Mouse (Mus musculus) lung, embryonic 16.5 days (tissue): Measurements from ENCODE around the gene Megf8. TPM values are rescaled to one million over a fixed set of nuclear protein-coding genes. Genes with fewer than 3 reads are reported as not detected.
A peak's percentile ranks its signal among the peaks of the same experiment; 100 is the strongest.

Source experiments
- ATAC-seq: fragments of 200-750 bp; cut with Nextera tagmentation; 2 replicates; pipeline ENCODE4 v1.8.0; 2017; ENCODE audit warnings: low read depth, mild to moderate bottlenecking, moderate library complexity
- H3K27ac ChIP-seq: fragments of 300-500 bp; sonication (generic); 2 replicates; pipeline ENCODE4 v1.5.1; 2014; ENCODE audit warnings: mild to moderate bottlenecking, control low read depth, low read length
- H3K27me3 ChIP-seq: fragments of 300-500 bp; sonication (generic); 2 replicates; pipeline ENCODE4 v1.6.1; 2014; ENCODE audit warnings: low read depth, low read length, mixed read lengths; ENCODE audit not compliant: control insufficient read depth, insufficient read depth
- H3K36me3 ChIP-seq: fragments of 300-500 bp; sonication (generic); 2 replicates; pipeline ENCODE4 v1.6.1; 2014; ENCODE audit warnings: low read length; ENCODE audit not compliant: control insufficient read depth, insufficient read depth
- H3K4me1 ChIP-seq: fragments of 300-500 bp; sonication (generic); replicated peaks from 2 replicates; pipeline ENCODE4 v1.6.1; 2014; ENCODE audit warnings: low read length, mixed read lengths; ENCODE audit not compliant: control insufficient read depth, insufficient read depth
- H3K4me2 ChIP-seq: fragments of 300-500 bp; sonication (generic); 2 replicates; pipeline ENCODE4 v1.6.1; 2014; ENCODE audit warnings: low read depth, low read length, control low read depth
- H3K4me3 ChIP-seq: fragments of 300-500 bp; sonication (generic); 2 replicates; pipeline ENCODE4 v1.5.1; 2014; ENCODE audit warnings: mild to moderate bottlenecking, low read length, control low read depth
- H3K9ac ChIP-seq: fragments of 300-500 bp; sonication (generic); 2 replicates; pipeline ENCODE4 v1.6.1; 2014; ENCODE audit warnings: low read length, control low read depth
- H3K9me3 ChIP-seq: fragments of 300-500 bp; sonication (generic); 2 replicates; pipeline ENCODE4 v1.6.1; 2016; ENCODE audit warnings: low read length; ENCODE audit not compliant: control insufficient read depth
- WGBS: fragments of 180-500 bp; shearing (Covaris S2); extraction: QIAGEN DNeasy Blood & Tissue Kit; methylation state at CpG from one replicate; pipeline ENCODE4 v1.1.7; 2014; 5-methylcytosine and 5-hydroxymethylcytosine counted together
- polyA plus RNA-seq: library from polyadenylated mRNA; unstranded; fragments of >200 nt; fragmentation: Nextera tagmentation; extraction: Ambion mirVana; gene quantifications from 2 replicates; pipeline ENCODE4 v1.2.1, GENCODE M21; 2015

Gene Megf8
- 11.8 and 12.1 TPM in 2 replicates for polyA plus RNA-seq

- peaks cover 25% of the 10 kb centered on the region for H3K4me1 ChIP-seq
- under 1% methylated on average over 52 of the region's 52 CpGs for WGBS
- no peaks in the 10 kb centered on the region for H3K36me3 ChIP-seq
- H3K27me3 ChIP-seq, result peaks cover 38% of the 10 kb centered on the region
- no peaks in the 10 kb centered on the region for H3K9me3 ChIP-seq
- peak within 1 kb of the TSS; percentile 74 for H3K9ac ChIP-seq
- ATAC-seq, result peak; percentile 99
- peak within 1 kb of the TSS; percentile 55 for H3K4me3 ChIP-seq
- peak within 1 kb of the TSS; percentile 78 for H3K4me2 ChIP-seq
- H3K27ac ChIP-seq, result peak within 1 kb of the TSS; percentile 84
Measured at GRCm38 (mm10) chr7:25316532-25317445, at the start of gene Megf8. Gene Megf8, plus strand, starts transcription at chr7:25317164.

GRCm38 (mm10) chr7:25267301-25267750, 49.6 kb upstream of the Megf8 start, which contains the start of gene Cic:
Gene Cic, plus strand, starts transcription at chr7:25267704.
- peaks cover 7% of the 10 kb centered on the region for H3K36me3 ChIP-seq
- no peaks in the 10 kb centered on the region for H3K27me3 ChIP-seq
- peak within 1 kb of the TSS; percentile 95 for H3K27ac ChIP-seq
- H3K9ac ChIP-seq, result peak within 1 kb of the TSS; percentile 84
- peaks cover 17% of the 10 kb centered on the region for H3K4me1 ChIP-seq
- no peaks in the 10 kb centered on the region for H3K9me3 ChIP-seq
- peak within 1 kb of the TSS; percentile 82 for H3K4me2 ChIP-seq
- peak; percentile 90 for ATAC-seq
- H3K4me3 ChIP-seq, result peak within 1 kb of the TSS; percentile 80
- 0% methylated on average over 29 of the region's 29 CpGs for WGBS

GRCm38 (mm10) chr7:25267751-25268463, 49.1 kb upstream of the Megf8 start:
- Histone ChIP-seq H3K4me3 (peak overlapping the region; percentile 80), H3K9ac (peak overlapping the region; percentile 84), H3K36me3 (peaks cover 7% of the 10 kb centered on the region), H3K27me3 (no peaks in the 10 kb centered on the region), H3K4me2 (peak overlapping the region; percentile 82), H3K9me3 (no peaks in the 10 kb centered on the region), H3K27ac (peak overlapping the region; percentile 95), H3K4me1 (peaks cover 17% of the 10 kb centered on the region)
- ATAC-seq, result peak; percentile 94
- under 1% methylated on average over 33 of the region's 33 CpGs for WGBS

DNA sequence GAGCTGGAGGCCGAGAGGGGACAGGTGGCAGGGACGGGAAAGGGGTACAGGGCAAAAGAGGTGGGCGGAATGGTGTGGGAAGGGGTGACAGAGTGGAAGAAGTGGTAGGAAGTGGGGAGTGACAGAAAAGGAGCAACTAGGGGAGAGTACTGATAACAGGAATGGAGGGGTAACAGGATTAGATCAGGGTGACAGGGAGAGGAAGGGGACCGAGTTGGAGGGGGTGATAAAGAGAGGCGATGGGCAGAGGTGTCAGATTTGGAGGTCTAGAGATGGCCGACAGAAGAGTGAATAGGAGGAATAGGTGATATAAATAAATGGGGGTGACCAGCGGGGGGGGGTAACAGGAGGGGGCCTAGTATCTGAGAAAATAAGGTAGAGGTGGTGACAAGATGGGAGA, 48.4 kb upstream of the Megf8 start:
- 2% methylated on average over 7 of the region's 7 CpGs for WGBS
- peak overlapping the region; percentile 19 for H3K27ac ChIP-seq
- ATAC-seq, result no peak
- peak overlapping the region; percentile 59 for H3K4me3 ChIP-seq
- no peaks in the 10 kb centered on the region for H3K27me3 ChIP-seq
- peak overlapping the region; percentile 71 for H3K9ac ChIP-seq
- no peaks in the 10 kb centered on the region for H3K9me3 ChIP-seq
- peaks cover 17% of the 10 kb centered on the region for H3K4me1 ChIP-seq
- peak overlapping the region; percentile 82 for H3K4me2 ChIP-seq
- H3K36me3 ChIP-seq, result peaks cover 7% of the 10 kb centered on the region

GRCm38 (mm10) chr7:25269029-25269428, 47.9 kb upstream of the Megf8 start:
- H3K36me3 ChIP-seq, result peaks cover 7% of the 10 kb centered on the region
- H3K9ac ChIP-seq, result peak overlapping the region; percentile 71
- peak overlapping the region; percentile 19 for H3K27ac ChIP-seq
- peak overlapping the region; percentile 59 for H3K4me3 ChIP-seq
- H3K4me2 ChIP-seq, result peak overlapping the region; percentile 82
- H3K4me1 ChIP-seq, result peaks cover 17% of the 10 kb centered on the region
- H3K27me3 ChIP-seq, result no peaks in the 10 kb centered on the region
- no peaks in the 10 kb centered on the region for H3K9me3 ChIP-seq
- no peak for ATAC-seq
- WGBS, result 26% methylated on average over 4 of the region's 4 CpGs

DNA sequence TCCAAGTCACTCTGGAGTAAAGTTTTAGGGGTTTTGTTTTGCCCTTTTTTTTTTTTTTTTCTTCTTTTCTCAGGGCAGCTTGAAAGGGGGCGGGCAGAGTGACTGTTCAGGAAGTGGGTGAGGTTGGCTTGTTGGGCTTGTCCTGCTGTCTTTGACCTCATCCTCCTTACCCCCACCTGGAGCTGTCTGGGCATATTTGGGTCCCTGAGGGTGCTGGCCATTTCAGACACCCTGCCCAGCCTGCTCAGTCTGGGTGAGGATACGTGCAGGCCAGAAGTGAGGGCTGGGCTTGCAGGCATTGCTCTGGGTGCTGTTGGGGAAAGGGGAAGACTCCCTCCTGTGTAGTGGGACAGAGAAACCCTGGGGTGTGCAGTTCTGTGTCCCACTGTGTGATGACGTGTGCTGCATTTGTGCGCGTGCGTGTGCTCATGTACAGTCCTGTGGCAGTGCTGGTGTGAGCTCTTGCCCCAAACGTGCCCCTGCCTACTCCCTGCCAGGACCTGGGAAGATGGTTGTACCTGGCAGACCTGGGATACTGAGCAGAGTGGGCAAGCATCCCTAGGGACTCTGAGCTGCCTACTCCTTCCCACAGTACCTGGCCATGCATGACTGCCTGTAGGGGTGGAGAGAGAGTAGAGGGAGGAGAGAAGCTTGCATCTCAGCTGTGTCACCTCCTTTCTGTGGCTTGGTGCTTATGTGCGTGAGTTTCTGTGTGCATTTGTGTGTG, 47.3 kb upstream of the Megf8 start:
- peak overlapping the region; percentile 59 for H3K4me3 ChIP-seq
- H3K4me2 ChIP-seq, result peak overlapping the region; percentile 82
- no peaks in the 10 kb centered on the region for H3K27me3 ChIP-seq
- H3K9me3 ChIP-seq, result no peaks in the 10 kb centered on the region
- peak overlapping the region; percentile 71 for H3K9ac ChIP-seq
- WGBS, result 79% methylated on average over 8 of the region's 8 CpGs
- no peak for ATAC-seq
- peaks cover 7% of the 10 kb centered on the region for H3K36me3 ChIP-seq
- peaks cover 17% of the 10 kb centered on the region for H3K4me1 ChIP-seq
- peak overlapping the region; percentile 19 for H3K27ac ChIP-seq

- no peak overlapping the region for H3K9ac ChIP-seq
- no peak overlapping the region for H3K4me2 ChIP-seq
- H3K36me3 ChIP-seq, result peaks cover 7% of the 10 kb centered on the region
- no peak for ATAC-seq
- no peak overlapping the region for H3K27ac ChIP-seq
- no peaks in the 10 kb centered on the region for H3K9me3 ChIP-seq
- H3K27me3 ChIP-seq, result no peaks in the 10 kb centered on the region
- H3K4me3 ChIP-seq, result no peak overlapping the region
- WGBS, result 86% methylated on average over 35 of the region's 35 CpGs
- H3K4me1 ChIP-seq, result peaks cover 20% of the 10 kb centered on the region
Measured at GRCm38 (mm10) chr7:25270652-25271633, 46.0 kb upstream of the Megf8 start.
